Mouse (Mus musculus) limb, embryonic 11.5 days (tissue): ENCODE measurements at regions not wholly inside any gene's neighbourhood (a gene's known extent, or its start where the extent isn't known, plus 50 kb on each side); places are given as distances from the start of the nearest gene placed in this dataset.
A peak's percentile ranks its signal among the peaks of the same experiment; 100 is the strongest.

Experiments used
- ATAC-seq: fragments of 200-750 bp; cut with Nextera tagmentation; 2 replicates; pipeline ENCODE4 v1.8.0; 2017; ENCODE audit warnings: low read depth; ENCODE audit not compliant: insufficient number of reproducible peaks, low FRiP score, low TSS enrichment
- DNase-seq: peaks from one replicate; pipeline ENCODE4 v3.0.0-alpha.2; 2015; ENCODE audit warnings: low spot score
- H3K27ac ChIP-seq: fragments of 300-500 bp; sonication (generic); replicated peaks from 2 replicates; pipeline ENCODE4 v1.5.1; 2014; ENCODE audit warnings: low read depth, mild to moderate bottlenecking, low read length
- H3K27me3 ChIP-seq: fragments of 300-500 bp; sonication (generic); 2 replicates; pipeline ENCODE4 v1.6.1; 2014; ENCODE audit warnings: mild to moderate bottlenecking, low read length, mixed read lengths; ENCODE audit not compliant: control insufficient read depth, insufficient read depth
- H3K36me3 ChIP-seq: fragments of 300-500 bp; sonication (generic); 2 replicates; pipeline ENCODE4 v1.6.1; 2014; ENCODE audit warnings: mild to moderate bottlenecking, low read length, moderate library complexity, mixed read lengths; ENCODE audit not compliant: control insufficient read depth, insufficient read depth
- H3K4me1 ChIP-seq: fragments of 300-500 bp; sonication (generic); 2 replicates; pipeline ENCODE4 v1.6.1; 2014; ENCODE audit warnings: low read length, mixed read lengths; ENCODE audit not compliant: control insufficient read depth, insufficient read depth
- H3K4me2 ChIP-seq: fragments of 300-500 bp; sonication (generic); 2 replicates; pipeline ENCODE4 v1.6.1; 2014; ENCODE audit warnings: low read depth, mild to moderate bottlenecking, moderate library complexity; ENCODE audit not compliant: severe bottlenecking
- H3K4me3 ChIP-seq: fragments of 300-500 bp; sonication (generic); 2 replicates; pipeline ENCODE4 v1.5.1; 2014; ENCODE audit warnings: low read depth, low read length
- H3K9ac ChIP-seq: fragments of 300-500 bp; sonication (generic); 2 replicates; pipeline ENCODE4 v1.6.1; 2014; ENCODE audit warnings: mild to moderate bottlenecking, low read length
- H3K9me3 ChIP-seq: fragments of 300-500 bp; sonication (generic); 2 replicates; pipeline ENCODE4 v1.6.1; 2016; ENCODE audit warnings: low read length; ENCODE audit not compliant: control insufficient read depth
- WGBS: fragments of 180-500 bp; shearing (Covaris S2); extraction: QIAGEN DNeasy Blood & Tissue Kit; methylation state at CpG from one replicate; pipeline ENCODE4 v1.1.7; 2014; 5-methylcytosine and 5-hydroxymethylcytosine counted together

GRCm38 (mm10) chr1:77254276-77254675, 260.6 kb downstream of the Epha4 start:
- Histone ChIP-seq H3K27me3 (no peaks in the 10 kb centered on the region), H3K4me3 (no peak overlapping the region), H3K4me2 (no peak overlapping the region), H3K9ac (no peak overlapping the region), H3K4me1 (peaks cover 16% of the 10 kb centered on the region), H3K27ac (no peak overlapping the region), H3K36me3 (no peaks in the 10 kb centered on the region), H3K9me3 (no peaks in the 10 kb centered on the region)
- DNase-seq = no peak
- 75% methylated on average over 6 of the region's 6 CpGs for WGBS
- no peak for ATAC-seq

GRCm38 (mm10) chr1:77256115-77256842, 258.6 kb downstream of the Epha4 start:
- Histone ChIP-seq H3K27ac (no peak overlapping the region), H3K9ac (no peak overlapping the region), H3K36me3 (no peaks in the 10 kb centered on the region), H3K9me3 (no peaks in the 10 kb centered on the region), H3K27me3 (no peaks in the 10 kb centered on the region), H3K4me2 (no peak overlapping the region), H3K4me3 (no peak overlapping the region), H3K4me1 (peaks cover 18% of the 10 kb centered on the region)
- WGBS = 14% methylated on average over 14 of the region's 14 CpGs
- DNase-seq (peak; percentile 34), ATAC-seq (peak; percentile 47; the same call in 1 of the 2 replicates)

- DNase-seq = no peak
- H3K9me3 ChIP-seq = no peaks in the 10 kb centered on the region
- H3K27me3 ChIP-seq = no peaks in the 10 kb centered on the region
- peaks cover 15% of the 10 kb centered on the region for H3K4me1 ChIP-seq
- H3K4me2 ChIP-seq = no peak overlapping the region
- H3K4me3 ChIP-seq = no peak overlapping the region
- no peak overlapping the region for H3K9ac ChIP-seq
- 47% methylated on average over 7 of the region's 7 CpGs for WGBS
- H3K27ac ChIP-seq = no peak overlapping the region
- no peaks in the 10 kb centered on the region for H3K36me3 ChIP-seq
- ATAC-seq = no peak
Measured at GRCm38 (mm10) chr1:77258730-77259310, 256.1 kb downstream of the Epha4 start.

- DNase-seq (no peak), ATAC-seq (no peak)
- Histone ChIP-seq H3K36me3 (no peaks in the 10 kb centered on the region), H3K27me3 (no peaks in the 10 kb centered on the region), H3K27ac (no peak overlapping the region), H3K4me1 (peaks cover 15% of the 10 kb centered on the region), H3K4me2 (no peak overlapping the region), H3K9ac (no peak overlapping the region), H3K9me3 (no peaks in the 10 kb centered on the region), H3K4me3 (no peak overlapping the region)
- 69% methylated on average over 11 of the region's 11 CpGs for WGBS
Measured at GRCm38 (mm10) chr1:77259789-77260188, 255.1 kb downstream of the Epha4 start.

GRCm38 (mm10) chr1:77261678-77262077, 253.2 kb downstream of the Epha4 start:
- no peak for DNase-seq
- peaks cover 10% of the 10 kb centered on the region for H3K4me1 ChIP-seq
- no peaks in the 10 kb centered on the region for H3K27me3 ChIP-seq
- no peak overlapping the region for H3K9ac ChIP-seq
- WGBS = 92% methylated on average over 4 of the region's 4 CpGs
- no peak overlapping the region for H3K27ac ChIP-seq
- no peaks in the 10 kb centered on the region for H3K36me3 ChIP-seq
- no peak overlapping the region for H3K4me3 ChIP-seq
- no peak overlapping the region for H3K4me2 ChIP-seq
- no peaks in the 10 kb centered on the region for H3K9me3 ChIP-seq
- no peak for ATAC-seq

- Histone ChIP-seq H3K9me3 (no peaks in the 10 kb centered on the region), H3K36me3 (no peaks in the 10 kb centered on the region), H3K4me3 (no peak overlapping the region), H3K9ac (no peak overlapping the region), H3K4me1 (no peaks in the 10 kb centered on the region; the same call in none of the 2 replicates), H3K27me3 (no peaks in the 10 kb centered on the region), H3K27ac (no peak overlapping the region), H3K4me2 (no peak overlapping the region)
- DNase-seq (no peak), ATAC-seq (no peak)
- whole genome bisulfite sequencing = 18% methylated on average over 8 of the region's 8 CpGs
Measured at GRCm38 (mm10) chr1:77265677-77266076, 249.2 kb downstream of the Epha4 start.

- Histone ChIP-seq H3K36me3 (no peaks in the 10 kb centered on the region), H3K9ac (no peak overlapping the region), H3K4me1 (no peaks in the 10 kb centered on the region; the same call in none of the 2 replicates), H3K27ac (no peak overlapping the region), H3K4me3 (no peak overlapping the region), H3K27me3 (no peaks in the 10 kb centered on the region), H3K4me2 (no peak overlapping the region), H3K9me3 (no peaks in the 10 kb centered on the region)
- ATAC-seq (no peak), DNase-seq (no peak)
- WGBS = 87% methylated on average over 4 of the region's 4 CpGs
Measured at GRCm38 (mm10) chr1:77267311-77268003, 247.4 kb downstream of the Epha4 start.

GRCm38 (mm10) chr1:77275297-77275696, 239.6 kb downstream of the Epha4 start:
- Histone ChIP-seq H3K36me3 (no peaks in the 10 kb centered on the region), H3K9ac (no peak overlapping the region), H3K27me3 (no peaks in the 10 kb centered on the region), H3K9me3 (no peaks in the 10 kb centered on the region), H3K27ac (no peak overlapping the region), H3K4me2 (no peak overlapping the region), H3K4me3 (no peak overlapping the region), H3K4me1 (peaks cover 11% of the 10 kb centered on the region; the same call in 1 of the 2 replicates)
- ATAC-seq = no peak
- WGBS = 61% methylated on average over 9 of the region's 9 CpGs
- no peak for DNase-seq
